In genomic region chr11:85697468-85697867, GRCm38 (mm10) we compare ENCODE assay signal across 18 mouse cellular contexts.
DNase-seq lines count a peak whose midpoint lies in the region; ATAC-seq and TF ChIP-seq lines count a peak whose summit lies in the region.
"Had no signal": no experiment of that assay in that cellular context is flagged by ENCODE, and none has a peak within 500 bp of the region (broad histone marks: within the 10 kb centered on the region; RNA-seq: fewer than 3 reads in every experiment).

No protein-coding gene starts in this region.

- H3K9me3 ChIP-seq in lung, embryonic 15.5 days, result no peaks in the 10 kb centered on the region
- H3K9me3 ChIP-seq in stomach, embryonic 15.5 days, result no peaks in the 10 kb centered on the region
- H3K9me3 ChIP-seq: heart, embryonic 12.5 days; midbrain, embryonic 10.5 days had no signal

- DNase-seq in gastrocnemius, adult 2 months, result no peak
- no peak for DNase-seq in gastrocnemius, adult 18-20 months (ENCODE audit: low spot score)
- no peak for DNase-seq in lung, adult 2 months
- DNase-seq in lung, postnatal 10 days, result peak; percentile 24
- no peak for DNase-seq in layer of hippocampus, adult 2 months (ENCODE audit: low spot score in 2 of 2)
- DNase-seq in ovary, postnatal 14 days (ENCODE audit: low spot score), result no peak
- DNase-seq: adrenal gland, adult 2 months; cerebellum, adult 18-20 months; gastrocnemius, postnatal 36 days; heart, postnatal 4 days; kidney, adult 9 months had no signal

- peak overlapping the region; percentile 58 for H3K27ac ChIP-seq in gastrocnemius, adult 2 months
- H3K27ac ChIP-seq in lung, embryonic 15.5 days, result peak overlapping the region; percentile 85
- peak overlapping the region; percentile 77 for H3K27ac ChIP-seq in stomach, embryonic 15.5 days
- no peak overlapping the region for H3K27ac ChIP-seq in layer of hippocampus, adult 2 months
- H3K27ac ChIP-seq: liver, embryonic 14.5 days; midbrain, embryonic 10.5 days had no signal

- intact Hi-C loops in gastrocnemius, adult 2 months (cut with DNase I), result no loop called here

- no peaks in the 10 kb centered on the region for H3K27me3 ChIP-seq in lung, embryonic 15.5 days
- no peaks in the 10 kb centered on the region for H3K27me3 ChIP-seq in stomach, embryonic 15.5 days (replicated peaks)
- H3K27me3 ChIP-seq: heart, embryonic 12.5 days had no signal

- 55% methylated on average over 4 of the region's 4 CpGs for WGBS in lung, embryonic 15.5 days
- WGBS in lung, adult 2 months, result 75% methylated on average over 4 of the region's 4 CpGs
- 82% methylated on average over 4 of the region's 4 CpGs for WGBS in stomach, embryonic 15.5 days

- no peak overlapping the region for H3K4me2 ChIP-seq in lung, embryonic 15.5 days
- H3K4me2 ChIP-seq in stomach, embryonic 15.5 days, result no peak overlapping the region
- H3K4me2 ChIP-seq: heart, embryonic 12.5 days had no signal

- H3K4me1 ChIP-seq in lung, embryonic 15.5 days, result peaks cover 58% of the 10 kb centered on the region
- no peaks in the 10 kb centered on the region for H3K4me1 ChIP-seq in lung, adult 2 months (ENCODE audit: control insufficient read depth, insufficient read depth, low read length)
- peaks cover 27% of the 10 kb centered on the region for H3K4me1 ChIP-seq in stomach, embryonic 15.5 days

- H3K36me3 ChIP-seq in lung, embryonic 15.5 days, result no peaks in the 10 kb centered on the region
- no peaks in the 10 kb centered on the region for H3K36me3 ChIP-seq in stomach, embryonic 15.5 days
- H3K36me3 ChIP-seq: heart, embryonic 12.5 days; midbrain, embryonic 10.5 days had no signal

- no peak overlapping the region for H3K9ac ChIP-seq in lung, embryonic 15.5 days
- H3K9ac ChIP-seq in stomach, embryonic 15.5 days, result no peak overlapping the region
- H3K9ac ChIP-seq: heart, embryonic 12.5 days; liver, embryonic 14.5 days had no signal

- no peak for TF ChIP-seq POLR2A in lung, adult 2 months (IDR thresholded peaks at IDR 0.05; ENCODE audit: borderline replicate concordance, extremely low read depth, low read depth, low read length)

- TF ChIP-seq CTCF in gastrocnemius, adult 2 months (IDR thresholded peaks at IDR 0.05), result no peak
- no peak for TF ChIP-seq CTCF in lung, adult 2 months (IDR thresholded peaks at IDR 0.05; ENCODE audit: insufficient read depth, low read length)
- TF ChIP-seq CTCF in layer of hippocampus, adult 2 months (conservative IDR thresholded peaks at IDR 0.05), result no peak

- ATAC-seq in lung, embryonic 15.5 days (ENCODE audit: borderline replicate concordance, extremely low read depth, low FRiP score, low TSS enrichment), result 0 out of 2 replicates have a peak, but pooled peaks have one; percentile 29
- ATAC-seq in stomach, embryonic 15.5 days (ENCODE audit: insufficient read depth, low FRiP score, low read depth), result no peak

- H3K4me3 ChIP-seq in gastrocnemius, adult 2 months, result no peak overlapping the region
- H3K4me3 ChIP-seq in lung, embryonic 15.5 days, result no peak overlapping the region
- H3K4me3 ChIP-seq in lung, adult 2 months (replicated peaks; ENCODE audit: extremely low read depth, low read depth, low read length), result no peak overlapping the region
- H3K4me3 ChIP-seq in stomach, embryonic 15.5 days (replicated peaks), result no peak overlapping the region
- no peak overlapping the region for H3K4me3 ChIP-seq in layer of hippocampus, adult 2 months
- H3K4me3 ChIP-seq: erythroblast, embryonic 14.5 days; heart, embryonic 12.5 days; midbrain, embryonic 10.5 days; myocyte had no signal
